Mouse (Mus musculus) embryonic facial prominence, embryonic 11.5 days (tissue): ENCODE measurements around the gene Olfr518. TPM values are rescaled to one million over a fixed set of nuclear protein-coding genes. Genes with fewer than 3 reads are reported as not detected.
A peak's percentile ranks its signal among the peaks of the same experiment; 100 is the strongest.

Experiments used
- ATAC-seq: fragments of 200-750 bp; cut with Nextera tagmentation; replicated peaks from 2 replicates; pipeline ENCODE4 v1.8.0; 2017; ENCODE audit warnings: low read depth; ENCODE audit not compliant: insufficient number of reproducible peaks, low FRiP score, low TSS enrichment
- DNase-seq: peaks from one replicate; pipeline ENCODE4 v3.0.0-alpha.2; 2015; ENCODE audit warnings: low spot score
- H3K27ac ChIP-seq: fragments of 300-500 bp; sonication (generic); replicated peaks from 2 replicates; pipeline ENCODE4 v1.5.1; 2014; ENCODE audit warnings: mild to moderate bottlenecking, low read depth, low read length, control low read depth
- H3K27me3 ChIP-seq: fragments of 300-500 bp; sonication (generic); 2 replicates; pipeline ENCODE4 v1.6.1; 2014; ENCODE audit warnings: mild to moderate bottlenecking, low read length, moderate library complexity, mixed read lengths; ENCODE audit not compliant: control insufficient read depth, insufficient read depth
- H3K36me3 ChIP-seq: fragments of 300-500 bp; sonication (generic); replicated peaks from 2 replicates; pipeline ENCODE4 v1.6.1; 2014; ENCODE audit warnings: low read depth, mild to moderate bottlenecking, low read length, moderate library complexity, mixed read lengths; ENCODE audit not compliant: control insufficient read depth, insufficient read depth
- H3K4me1 ChIP-seq: fragments of 300-500 bp; sonication (generic); 2 replicates; pipeline ENCODE4 v1.6.1; 2014; ENCODE audit warnings: low read length, mixed read lengths; ENCODE audit not compliant: control insufficient read depth, insufficient read depth
- H3K4me2 ChIP-seq: fragments of 300-500 bp; sonication (generic); 2 replicates; pipeline ENCODE4 v1.6.1; 2014; ENCODE audit warnings: low read depth, mild to moderate bottlenecking, control low read depth, low read length, moderate library complexity
- H3K4me3 ChIP-seq: fragments of 300-500 bp; sonication (generic); 2 replicates; pipeline ENCODE4 v1.5.1; 2014; ENCODE audit warnings: low read depth, low read length, control low read depth
- H3K9ac ChIP-seq: fragments of 300-500 bp; sonication (generic); replicated peaks from 2 replicates; pipeline ENCODE4 v1.6.1; 2014; ENCODE audit warnings: mild to moderate bottlenecking, control low read depth, low read length
- H3K9me3 ChIP-seq: fragments of 300-500 bp; sonication (generic); replicated peaks from 2 replicates; pipeline ENCODE4 v1.6.1; 2016; ENCODE audit warnings: mild to moderate bottlenecking, low read length, inconsistent platforms, mixed read lengths; ENCODE audit not compliant: control insufficient read depth
- WGBS: fragments of 180-500 bp; shearing (Covaris S2); extraction: QIAGEN DNeasy Blood & Tissue Kit; methylation state at CpG from one replicate; pipeline ENCODE4 v1.1.7; 2014; 5-methylcytosine and 5-hydroxymethylcytosine counted together
- polyA plus RNA-seq: library from polyadenylated mRNA; unstranded; fragments of >200 nt; fragmentation: Nextera tagmentation; extraction: Ambion mirVana; gene quantifications from 2 replicates; pipeline ENCODE4 v1.2.1, GENCODE M21; 2014

The Olfr518 gene
- not detected in 2 replicates for polyA plus RNA-seq

DNA sequence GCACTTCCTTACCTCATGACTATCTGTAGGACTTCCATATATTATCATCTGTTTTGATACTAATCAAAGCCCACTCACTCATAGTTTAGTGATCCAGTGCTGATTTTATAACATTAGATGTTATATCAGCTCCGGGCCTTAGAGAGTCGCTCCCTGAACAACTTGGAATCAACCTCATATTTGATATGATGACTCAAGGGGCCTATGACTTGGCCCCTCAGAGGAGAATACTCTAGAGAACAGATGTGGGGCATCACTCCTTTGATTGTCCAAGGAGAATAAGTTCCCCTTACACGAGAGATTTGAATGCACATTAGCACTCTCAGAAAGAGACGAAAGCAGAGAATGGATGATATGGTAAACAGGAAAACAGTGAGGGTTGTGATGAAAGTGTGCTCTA is at the start of gene Olfr518:
Olfr518 (minus strand) TSS at position 101 of the 400 bp plus-strand sequence.
- Histone ChIP-seq H3K4me3 (no peak within 1 kb of the TSS), H3K36me3 (no peaks in the 10 kb centered on the region), H3K27ac (no peak within 1 kb of the TSS), H3K4me1 (no peaks in the 10 kb centered on the region), H3K27me3 (no peaks in the 10 kb centered on the region), H3K4me2 (no peak within 1 kb of the TSS), H3K9ac (no peak within 1 kb of the TSS), H3K9me3 (no peaks in the 10 kb centered on the region)
- WGBS: 77% methylated on average over 4 of the region's 4 CpGs
- ATAC-seq: no peak
- DNase-seq: no peak

DNA sequence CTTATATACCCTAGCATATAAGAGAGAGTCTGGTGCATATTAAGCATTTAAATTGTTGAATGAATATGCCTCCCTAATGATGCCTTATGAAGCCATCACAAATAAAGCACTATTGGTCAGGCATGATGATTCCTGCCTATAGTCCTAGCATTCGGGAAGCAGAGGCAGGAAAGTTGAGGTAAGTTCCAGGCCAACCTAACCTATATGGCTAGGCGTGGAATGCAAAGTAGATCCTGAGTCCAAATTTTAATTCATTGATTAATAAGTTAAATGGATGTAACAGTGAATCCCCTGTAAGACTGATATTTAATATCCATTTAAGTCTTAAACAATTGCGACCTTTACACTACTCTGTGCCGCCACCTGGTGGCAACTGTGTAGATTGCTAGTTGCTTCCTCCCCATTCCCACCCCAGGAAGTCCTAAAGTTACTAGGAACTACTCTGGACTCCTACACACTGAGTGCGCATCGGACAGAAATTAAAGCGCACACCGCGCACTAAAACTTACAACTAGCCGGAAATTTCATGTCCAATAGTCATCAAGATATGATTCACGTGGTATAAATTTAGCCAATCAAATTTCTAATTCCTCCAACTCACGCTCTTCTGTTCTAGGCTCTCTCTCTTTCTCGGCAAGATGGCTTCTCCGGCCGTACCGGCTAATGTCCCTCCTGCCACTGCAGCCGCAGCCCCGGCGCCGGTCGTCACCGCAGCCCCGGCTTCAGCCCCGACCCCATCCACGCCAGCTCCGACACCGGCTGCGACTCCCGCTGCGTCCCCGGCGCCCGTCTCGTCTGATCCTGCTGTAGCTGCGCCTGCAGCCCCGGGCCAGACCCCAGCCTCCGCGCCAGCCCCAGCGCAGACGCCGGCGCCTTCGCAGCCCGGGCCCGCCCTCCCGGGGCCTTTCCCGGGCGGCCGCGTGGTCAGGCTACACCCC is 49.3 kb upstream of the Olfr518 start, which contains the start of gene Eif3f:
Eif3f (plus strand) TSS at position 624 of the 938 bp plus-strand sequence.
- Histone ChIP-seq H3K27ac (peak within 1 kb of the TSS; percentile 74; the same call in 1 of the 2 replicates), H3K36me3 (no peaks in the 10 kb centered on the region; the same call in 1 of the 2 replicates), H3K9me3 (no peaks in the 10 kb centered on the region), H3K9ac (peak within 1 kb of the TSS; percentile 93), H3K4me2 (peak within 1 kb of the TSS; percentile 83), H3K4me1 (peaks cover 3% of the 10 kb centered on the region; the same call in 1 of the 2 replicates), H3K27me3 (no peaks in the 10 kb centered on the region), H3K4me3 (peak within 1 kb of the TSS; percentile 87)
- 2% methylated on average over 50 of the region's 50 CpGs for WGBS
- peak; percentile 97 for DNase-seq
- ATAC-seq: peak; percentile 97

DNA sequence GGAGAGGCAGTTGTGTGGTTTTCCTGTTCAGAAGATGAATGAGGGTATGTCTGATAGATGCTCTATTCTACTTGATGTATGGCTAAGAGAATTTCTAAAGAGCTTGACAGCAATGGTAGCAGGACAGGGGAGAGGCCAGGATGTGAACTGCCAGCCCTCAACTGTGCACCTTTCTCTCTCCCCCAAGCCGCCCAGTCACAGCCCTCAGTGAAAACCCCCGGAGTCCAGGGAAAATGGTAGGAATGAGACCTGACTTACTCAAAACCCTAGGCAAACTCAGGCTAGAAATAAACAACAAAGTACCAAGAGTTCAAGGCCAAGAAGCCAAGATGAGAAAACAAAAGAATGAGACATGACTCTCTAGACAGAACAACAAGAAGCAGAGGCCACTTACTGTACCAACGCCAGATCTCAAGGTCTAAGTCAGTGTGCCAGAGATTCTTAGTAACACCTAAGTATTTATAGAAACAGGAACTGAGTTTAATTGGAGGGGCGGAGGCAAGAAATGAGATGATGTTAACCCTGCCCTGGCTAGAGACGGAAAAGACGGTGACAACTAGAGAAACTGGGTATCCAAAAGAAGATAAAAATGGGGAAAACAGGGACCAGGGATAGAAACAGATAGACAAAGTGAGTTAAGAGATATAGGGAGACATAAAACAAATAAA is 45.1 kb upstream of the Olfr518 start, which contains the start of gene Nlrp10:
Nlrp10 (minus strand) TSS at position 453 of the 668 bp plus-strand sequence.
- H3K9me3 ChIP-seq: no peaks in the 10 kb centered on the region
- 71% methylated on average over 6 of the region's 6 CpGs for WGBS

DNA sequence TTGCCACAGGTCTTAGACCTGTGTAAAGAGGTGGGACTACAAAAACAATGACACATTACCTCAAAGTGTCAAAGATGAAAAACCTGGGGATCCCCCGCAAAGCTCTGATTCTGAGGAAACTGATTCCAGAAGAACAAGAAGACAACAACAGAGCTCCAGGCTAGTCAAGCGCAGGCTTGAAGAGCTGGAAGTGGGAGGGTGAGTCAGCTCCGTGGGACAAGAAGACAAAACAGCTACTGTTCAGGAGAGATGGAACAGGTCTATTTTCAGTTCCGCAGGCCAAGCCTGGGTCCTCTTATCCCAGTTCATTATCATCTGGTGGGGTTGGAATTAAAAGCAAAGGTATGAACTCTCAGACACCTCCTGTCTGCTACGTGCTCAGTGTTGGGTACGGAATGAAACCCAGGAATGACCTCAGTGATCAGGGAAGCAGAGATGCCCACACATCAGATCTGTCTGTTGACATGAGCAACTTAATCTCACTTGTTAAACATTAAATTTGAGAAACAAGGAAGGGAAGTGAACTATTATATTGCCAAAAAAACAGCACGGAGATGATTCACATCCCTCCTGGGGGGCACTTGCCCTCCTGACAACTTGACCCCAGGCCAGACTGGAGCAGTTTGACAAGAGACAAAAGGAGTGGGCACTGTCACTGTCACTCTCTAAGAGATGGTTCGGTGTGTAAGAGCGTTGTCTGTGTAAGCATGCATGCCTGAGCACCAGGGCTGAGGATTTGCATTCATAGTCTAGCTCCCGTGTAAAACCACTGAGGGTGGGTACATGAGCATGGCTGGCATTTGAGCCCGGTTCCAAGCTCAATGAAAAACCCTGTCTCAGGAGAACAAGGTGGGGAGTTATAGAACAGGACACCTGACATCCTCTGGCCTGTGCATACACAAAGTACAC is 43.7 kb upstream of the Olfr518 start:
- no peak overlapping the region for H3K4me3 ChIP-seq
- no peak overlapping the region for H3K27ac ChIP-seq
- ATAC-seq: no peak
- H3K4me1 ChIP-seq: no peaks in the 10 kb centered on the region
- no peak for DNase-seq
- H3K9me3 ChIP-seq: no peaks in the 10 kb centered on the region
- H3K9ac ChIP-seq: no peak overlapping the region
- H3K27me3 ChIP-seq: no peaks in the 10 kb centered on the region
- WGBS: 75% methylated on average over 11 of the region's 11 CpGs
- H3K36me3 ChIP-seq: no peaks in the 10 kb centered on the region
- H3K4me2 ChIP-seq: no peak overlapping the region

More for the DNA sequence above, 45.1 kb upstream of the Olfr518 start, which contains the start of gene Nlrp10:
- H3K4me2 ChIP-seq: no peak within 1 kb of the TSS
- no peak for DNase-seq
- H3K4me3 ChIP-seq: no peak within 1 kb of the TSS
- H3K27me3 ChIP-seq: no peaks in the 10 kb centered on the region
- no peaks in the 10 kb centered on the region for H3K4me1 ChIP-seq
- no peaks in the 10 kb centered on the region for H3K36me3 ChIP-seq
- no peak within 1 kb of the TSS for H3K9ac ChIP-seq
- H3K27ac ChIP-seq: no peak within 1 kb of the TSS
- ATAC-seq: no peak

DNA sequence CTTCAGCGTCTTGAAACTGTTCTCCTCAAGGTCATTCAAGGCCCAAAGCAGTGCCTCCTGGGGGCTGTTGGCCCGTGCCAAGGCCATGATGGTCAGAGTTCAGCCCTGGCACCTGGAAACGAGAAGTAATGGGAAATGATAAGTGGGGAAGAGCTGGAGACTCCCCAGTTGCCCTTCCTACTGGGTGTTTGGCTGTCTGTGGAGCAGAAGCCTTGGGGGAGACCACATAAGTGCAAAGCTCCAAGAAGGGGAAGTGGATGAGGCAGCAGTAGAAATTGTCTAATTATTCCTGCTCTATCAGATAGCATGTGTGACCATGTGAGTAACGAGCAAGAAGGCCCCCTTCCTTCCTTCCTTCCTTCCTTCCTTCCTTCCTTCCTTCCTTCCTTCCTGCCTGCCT is 42.2 kb upstream of the Olfr518 start:
- ATAC-seq: no peak
- Histone ChIP-seq H3K36me3 (no peaks in the 10 kb centered on the region), H3K27me3 (no peaks in the 10 kb centered on the region), H3K4me2 (no peak overlapping the region), H3K4me3 (no peak overlapping the region), H3K27ac (no peak overlapping the region), H3K9ac (no peak overlapping the region), H3K9me3 (no peaks in the 10 kb centered on the region), H3K4me1 (no peaks in the 10 kb centered on the region)
- no peak for DNase-seq
- WGBS: 70% methylated on average over 4 of the region's 4 CpGs

DNA sequence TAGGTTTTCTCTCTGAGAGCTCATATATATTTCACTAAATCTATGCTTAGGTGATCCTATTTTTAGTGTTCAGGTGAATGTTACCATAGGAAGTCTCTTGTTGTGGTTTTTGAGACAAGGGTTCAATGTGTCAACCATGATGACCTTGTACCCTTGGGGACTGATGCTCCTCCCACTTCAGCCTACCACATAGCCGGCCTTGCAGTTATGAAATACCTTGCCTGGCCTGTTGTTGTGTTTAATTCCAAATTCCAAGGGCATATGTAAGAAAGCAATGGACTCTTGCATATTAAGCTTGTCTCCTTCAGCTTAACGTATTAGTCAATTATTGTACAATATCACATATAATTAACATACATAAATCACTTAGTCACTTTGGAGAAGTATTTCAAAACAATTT is 19.2 kb upstream of the Olfr518 start:
- DNase-seq: no peak
- Histone ChIP-seq H3K4me1 (no peaks in the 10 kb centered on the region), H3K4me3 (no peak overlapping the region), H3K4me2 (no peak overlapping the region), H3K27ac (no peak overlapping the region), H3K27me3 (no peaks in the 10 kb centered on the region), H3K9me3 (no peaks in the 10 kb centered on the region), H3K9ac (no peak overlapping the region), H3K36me3 (no peaks in the 10 kb centered on the region)
- WGBS: 72% methylated on average over 2 of the region's 2 CpGs
- ATAC-seq: no peak

DNA sequence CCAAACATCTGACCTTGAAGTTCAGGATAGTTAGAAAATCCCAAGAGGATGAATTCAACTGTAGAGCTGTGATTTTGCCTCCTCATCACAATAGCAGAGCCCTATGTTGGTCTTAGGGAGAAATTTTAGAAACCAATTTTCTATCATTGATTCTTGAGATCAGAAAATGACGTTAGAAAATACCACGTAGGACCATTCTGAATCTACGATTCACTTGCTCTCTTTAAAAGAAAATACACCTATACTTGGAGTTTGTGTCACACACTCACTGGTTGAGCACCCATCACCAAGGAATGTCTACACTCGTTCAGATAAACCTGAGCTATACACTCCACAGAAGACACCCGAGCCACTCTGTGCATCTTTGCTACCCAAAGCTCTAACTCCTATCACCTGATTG is 9.5 kb upstream of the Olfr518 start, which contains the start of gene Olfr519:
Olfr519 (minus strand) TSS at position 101 of the 400 bp plus-strand sequence.
- no peaks in the 10 kb centered on the region for H3K36me3 ChIP-seq
- no peaks in the 10 kb centered on the region for H3K27me3 ChIP-seq
- H3K9ac ChIP-seq: no peak within 1 kb of the TSS
- WGBS: 88% methylated on average over 5 of the region's 5 CpGs
- no peak within 1 kb of the TSS for H3K4me3 ChIP-seq
- no peak within 1 kb of the TSS for H3K27ac ChIP-seq
- H3K9me3 ChIP-seq: no peaks in the 10 kb centered on the region
- H3K4me2 ChIP-seq: no peak within 1 kb of the TSS
- DNase-seq: no peak
- no peak for ATAC-seq
- no peaks in the 10 kb centered on the region for H3K4me1 ChIP-seq
